Mouse (Mus musculus): ENCODE results near the gene Zbtb22.
A peak's percentile ranks its signal among the peaks of the same experiment; 100 is the strongest.
"Not testable (repeated sequence)": the region's sequence is repeated elsewhere in the genome, so short reads cannot be mapped to it uniquely, and the experiment has no call there.

Zbtb22 gene

GRCm38 (mm10) chr17:33948090-33948904 lies 32.6 kb downstream of the Zbtb22 start:
- DNase-seq = no peak

GRCm38 (mm10) chr17:33948905-33949537 lies 33.3 kb downstream of the Zbtb22 start:
- DNase-seq = no peak

- DNase-seq = no peak
Observed at GRCm38 (mm10) chr17:33950131-33950625, 34.5 kb downstream of the Zbtb22 start.

- peak; percentile 93 for DNase-seq
Observed at GRCm38 (mm10) chr17:33951021-33951946, 35.6 kb downstream of the Zbtb22 start, which contains the start of gene B3galt4. B3galt4 (minus strand) TSS chr17:33951488.

- DNase-seq = not testable (repeated sequence)
Observed at GRCm38 (mm10) chr17:33952015-33952414, 36.3 kb downstream of the Zbtb22 start.

GRCm38 (mm10) chr17:33952879-33953278 lies 37.2 kb downstream of the Zbtb22 start:
- no peak for DNase-seq

- no peak for DNase-seq
Observed at GRCm38 (mm10) chr17:33953310-33953709, 37.6 kb downstream of the Zbtb22 start.

GRCm38 (mm10) chr17:33953961-33954565 lies 38.4 kb downstream of the Zbtb22 start:
- no peak for DNase-seq

GRCm38 (mm10) chr17:33954646-33955554 lies 39.2 kb downstream of the Zbtb22 start:
- DNase-seq = peak; percentile 43

- peak; percentile 97 for DNase-seq
Observed at GRCm38 (mm10) chr17:33955555-33956214, 40.0 kb downstream of the Zbtb22 start, which contains the start of the genes Vps52 and Rps18. Vps52 (plus strand) TSS chr17:33955812. Rps18 (minus strand) TSS chr17:33956001.

- no peak for DNase-seq
Observed at GRCm38 (mm10) chr17:33956336-33956735, 40.6 kb downstream of the Zbtb22 start.

GRCm38 (mm10) chr17:33957493-33957892 lies 41.8 kb downstream of the Zbtb22 start:
- no peak for DNase-seq

GRCm38 (mm10) chr17:33958451-33958850 lies 42.7 kb downstream of the Zbtb22 start:
- DNase-seq = no peak

- no peak for DNase-seq
Observed at GRCm38 (mm10) chr17:33959135-33959534, 43.4 kb downstream of the Zbtb22 start.

GRCm38 (mm10) chr17:33959948-33960347 lies 44.2 kb downstream of the Zbtb22 start:
- DNase-seq = no peak

- DNase-seq = no peak
Observed at GRCm38 (mm10) chr17:33962876-33963275, 47.2 kb downstream of the Zbtb22 start.

GRCm38 (mm10) chr17:33965082-33965845 lies 49.6 kb downstream of the Zbtb22 start:
- DNase-seq = no peak

GRCm38 (mm10) chr17:33965846-33966550 lies 50.3 kb downstream of the Zbtb22 start:
- no peak for DNase-seq

- DNase-seq = peak; percentile 80
Observed at GRCm38 (mm10) chr17:33968489-33968888, 52.8 kb downstream of the Zbtb22 start.

Data from embryo, embryonic 11 days (tissue).